In genomic region chr1:172550551-172550951, GRCm38 (mm10) we compare ENCODE assay signal across 8 mouse cellular contexts. TPM values are rescaled to one million over a fixed set of nuclear protein-coding genes. Genes with fewer than 3 reads are reported as not detected.
DNase-seq lines count a peak whose midpoint lies in the region; ATAC-seq lines count a peak whose summit lies in the region.

No protein-coding gene starts in this region.

- H3K9me3 ChIP-seq in forebrain, embryonic 15.5 days: no peaks in the 10 kb centered on the region
- no peaks in the 10 kb centered on the region for H3K9me3 ChIP-seq in hindbrain, embryonic 15.5 days
- H3K9me3 ChIP-seq in limb, embryonic 10.5 days (replicated peaks): no peaks in the 10 kb centered on the region

- peak; percentile 77 for ATAC-seq in CD4-positive, CD25-positive, alpha-beta regulatory T cell, adult 4 months
- ATAC-seq in forebrain, embryonic 15.5 days (replicated peaks): peak; percentile 90
- peak; percentile 89 for ATAC-seq in hindbrain, embryonic 15.5 days (ENCODE audit: low FRiP score, low read depth)
- peak; percentile 51 for ATAC-seq in megakaryocyte-erythroid progenitor cell, adult 5-6 weeks (replicated peaks; ENCODE audit: low FRiP score, low TSS enrichment, poor library complexity, severe bottlenecking)

- H3K9ac ChIP-seq in forebrain, embryonic 15.5 days (replicated peaks): peak overlapping the region; percentile 47
- peak overlapping the region; percentile 33 for H3K9ac ChIP-seq in hindbrain, embryonic 15.5 days

- peak overlapping the region; percentile 44 for H3K4me3 ChIP-seq in forebrain, embryonic 15.5 days
- peak overlapping the region; percentile 36 for H3K4me3 ChIP-seq in hindbrain, embryonic 15.5 days
- peak overlapping the region; percentile 43 for H3K4me3 ChIP-seq in limb, embryonic 10.5 days

- peaks cover 21% of the 10 kb centered on the region for H3K4me1 ChIP-seq in forebrain, embryonic 15.5 days
- H3K4me1 ChIP-seq in hindbrain, embryonic 15.5 days (replicated peaks): peaks cover 20% of the 10 kb centered on the region
- peaks cover 50% of the 10 kb centered on the region for H3K4me1 ChIP-seq in limb, embryonic 10.5 days

- peak; percentile 54 for DNase-seq in T-cell, adult 2 months (ENCODE audit: low spot score)
- DNase-seq in limb, embryonic 10.5 days (ENCODE audit: low spot score): peak; percentile 62
- peak; percentile 38 for DNase-seq in right cerebral cortex, postnatal 4 days
- no peak for DNase-seq in cerebellum, postnatal 14 days

- WGBS in forebrain, embryonic 15.5 days: under 1% methylated on average over 8 of the region's 8 CpGs
- 1% methylated on average over 8 of the region's 8 CpGs for WGBS in hindbrain, embryonic 15.5 days
- WGBS in limb, embryonic 10.5 days: 2% methylated on average over 8 of the region's 8 CpGs

- peak overlapping the region; percentile 55 for H3K4me2 ChIP-seq in forebrain, embryonic 15.5 days (replicated peaks)
- H3K4me2 ChIP-seq in hindbrain, embryonic 15.5 days: peak overlapping the region; percentile 56

- no peaks in the 10 kb centered on the region for H3K27me3 ChIP-seq in forebrain, embryonic 15.5 days
- no peaks in the 10 kb centered on the region for H3K27me3 ChIP-seq in hindbrain, embryonic 15.5 days
- peaks cover 37% of the 10 kb centered on the region for H3K27me3 ChIP-seq in limb, embryonic 10.5 days (ENCODE audit: low read depth, poor library complexity, severe bottlenecking)

- no peaks in the 10 kb centered on the region for H3K36me3 ChIP-seq in forebrain, embryonic 15.5 days
- no peaks in the 10 kb centered on the region for H3K36me3 ChIP-seq in hindbrain, embryonic 15.5 days
- H3K36me3 ChIP-seq in limb, embryonic 10.5 days: no peaks in the 10 kb centered on the region

- 0 out of 2 replicates have a peak overlapping the region, but pooled peaks have one; percentile 1 for H3K27ac ChIP-seq in forebrain, embryonic 15.5 days (replicated peaks)
- peak overlapping the region; percentile 26 for H3K27ac ChIP-seq in hindbrain, embryonic 15.5 days (replicated peaks)
- H3K27ac ChIP-seq in limb, embryonic 10.5 days: peak overlapping the region; percentile 10

RNA-seq across cellular contexts. Expression of gene Vsig8, which starts 5.2 kb away (rescaled TPM):
- not detected for polyA plus RNA-seq in CD4-positive, CD25-positive, alpha-beta regulatory T cell, adult 4 months (2017; shearing (Covaris generic))
- polyA plus RNA-seq in forebrain, embryonic 15.5 days (2015; fragmentation: Nextera tagmentation; extraction: Ambion mirVana): 0.14 and 0.20 TPM in 2 replicates
- 0.71 and 1.1 TPM in 2 replicates for polyA plus RNA-seq in hindbrain, embryonic 15.5 days (2015; fragmentation: Nextera tagmentation; extraction: Ambion mirVana)
- 0.13 TPM in 1 of 2 replicates, not detected in the other for polyA plus RNA-seq in limb, embryonic 10.5 days (2016; fragmentation: Nextera tagmentation; extraction: Ambion mirVana)
- total RNA-seq in megakaryocyte-erythroid progenitor cell, adult 5-6 weeks (2014; fragmentation: Nextera tagmentation): not detected in 2 replicates
- not detected in 2 replicates for total RNA-seq in megakaryocyte-erythroid progenitor cell, adult 5-6 weeks (2017)

RNA-seq across cellular contexts. Expression of gene Cfap45, which starts 29.9 kb away (rescaled TPM):
- polyA plus RNA-seq in CD4-positive, CD25-positive, alpha-beta regulatory T cell, adult 4 months (2017; shearing (Covaris generic)): under 1 TPM in 1 of 2 experiments, not detected in 1; 0.69 TPM
- polyA plus RNA-seq in forebrain, embryonic 15.5 days (2015; fragmentation: Nextera tagmentation; extraction: Ambion mirVana): 1.9 and 3.1 TPM in 2 replicates
- polyA plus RNA-seq in hindbrain, embryonic 15.5 days (2015; fragmentation: Nextera tagmentation; extraction: Ambion mirVana): 2.8 and 4.6 TPM in 2 replicates
- polyA plus RNA-seq in limb, embryonic 10.5 days (2016; fragmentation: Nextera tagmentation; extraction: Ambion mirVana): 0.67 and 1.0 TPM in 2 replicates
- total RNA-seq in megakaryocyte-erythroid progenitor cell, adult 5-6 weeks (2014; fragmentation: Nextera tagmentation): not detected in 2 replicates
- total RNA-seq in megakaryocyte-erythroid progenitor cell, adult 5-6 weeks (2017): 0.75 TPM in 1 of 2 replicates, not detected in the other

RNA-seq across cellular contexts. Expression of gene Slamf8, which starts 39.8 kb away (rescaled TPM):
- polyA plus RNA-seq in CD4-positive, CD25-positive, alpha-beta regulatory T cell, adult 4 months (2017; shearing (Covaris generic)): 1 to 10 TPM in 1 of 2 experiments, under 1 TPM in 1; 0.19 to 1.7 TPM
- polyA plus RNA-seq in forebrain, embryonic 15.5 days (2015; fragmentation: Nextera tagmentation; extraction: Ambion mirVana): not detected in 2 replicates
- polyA plus RNA-seq in hindbrain, embryonic 15.5 days (2015; fragmentation: Nextera tagmentation; extraction: Ambion mirVana): 0.13 TPM in 1 of 2 replicates, not detected in the other
- polyA plus RNA-seq in limb, embryonic 10.5 days (2016; fragmentation: Nextera tagmentation; extraction: Ambion mirVana): 0.11 TPM in 1 of 2 replicates, not detected in the other
- not detected in 2 replicates for total RNA-seq in megakaryocyte-erythroid progenitor cell, adult 5-6 weeks (2014; fragmentation: Nextera tagmentation)
- not detected in 2 replicates for total RNA-seq in megakaryocyte-erythroid progenitor cell, adult 5-6 weeks (2017)

RNA-seq across cellular contexts. Expression of gene Tagln2, which starts 50.7 kb away (rescaled TPM):
- polyA plus RNA-seq in CD4-positive, CD25-positive, alpha-beta regulatory T cell, adult 4 months (2017; shearing (Covaris generic)): 100 to 1,000 TPM; 226 to 278 TPM
- 46.6 and 52.7 TPM in 2 replicates for polyA plus RNA-seq in forebrain, embryonic 15.5 days (2015; fragmentation: Nextera tagmentation; extraction: Ambion mirVana)
- 77.7 and 83.7 TPM in 2 replicates for polyA plus RNA-seq in hindbrain, embryonic 15.5 days (2015; fragmentation: Nextera tagmentation; extraction: Ambion mirVana)
- polyA plus RNA-seq in limb, embryonic 10.5 days (2016; fragmentation: Nextera tagmentation; extraction: Ambion mirVana): 77.0 and 84.6 TPM in 2 replicates
- total RNA-seq in megakaryocyte-erythroid progenitor cell, adult 5-6 weeks (2014; fragmentation: Nextera tagmentation): 244 and 269 TPM in 2 replicates
- 147 and 171 TPM in 2 replicates for total RNA-seq in megakaryocyte-erythroid progenitor cell, adult 5-6 weeks (2017)

RNA-seq across cellular contexts. Expression of gene Fcrl6, which starts 51.8 kb away (rescaled TPM):
- not detected for polyA plus RNA-seq in CD4-positive, CD25-positive, alpha-beta regulatory T cell, adult 4 months (2017; shearing (Covaris generic))
- not detected in 2 replicates for polyA plus RNA-seq in forebrain, embryonic 15.5 days (2015; fragmentation: Nextera tagmentation; extraction: Ambion mirVana)
- 0.22 and 0.26 TPM in 2 replicates for polyA plus RNA-seq in hindbrain, embryonic 15.5 days (2015; fragmentation: Nextera tagmentation; extraction: Ambion mirVana)
- 0.21 and 0.58 TPM in 2 replicates for polyA plus RNA-seq in limb, embryonic 10.5 days (2016; fragmentation: Nextera tagmentation; extraction: Ambion mirVana)
- total RNA-seq in megakaryocyte-erythroid progenitor cell, adult 5-6 weeks (2014; fragmentation: Nextera tagmentation): not detected in 2 replicates
- not detected in 2 replicates for total RNA-seq in megakaryocyte-erythroid progenitor cell, adult 5-6 weeks (2017)

Comparison
In these comparisons a context has a peak if more than half of its experiments do, and no peak if none do; other contexts are left out.
1. DNase-seq: peak in T-cell, adult 2 months (single experiment), limb, embryonic 10.5 days (single experiment) and right cerebral cortex, postnatal 4 days (single experiment); none in cerebellum, postnatal 14 days (0 of 2).
2. Peak in every context shown above with its lines, with median percentiles within 50 percentile points of each other: ATAC-seq, H3K27ac ChIP-seq and H3K4me3 ChIP-seq.